Mouse (Mus musculus): ENCODE data around the gene Kif16b. TPM values are rescaled to one million over a fixed set of nuclear protein-coding genes. Genes with fewer than 3 reads are reported as not detected.

Gene Kif16b
- polyA plus RNA-seq, 1 experiment from 2014 or later = 14.7 TPM

- Histone ChIP-seq H3K27me3 (no peaks in the 10 kb centered on the region), H3K9me3 (no peaks in the 10 kb centered on the region), H3K27ac (no peak overlapping the region), H3K4me3 (replicated peaks) (no peak overlapping the region), H3K9ac (replicated peaks) (no peak overlapping the region), H3K36me3 (no peaks in the 10 kb centered on the region), H3K4me1 (replicated peaks) (no peaks in the 10 kb centered on the region), H3K4me2 (no peak overlapping the region)
- no peak for ATAC-seq (ENCODE audit: insufficient number of reproducible peaks, insufficient read depth, low FRiP score, low TSS enrichment, low read depth)
- 83% methylated on average over 10 of the region's 10 CpGs for WGBS
Observed at GRCm38 (mm10) chr2:142731016-142731777, 170.1 kb downstream of the Kif16b start.

GRCm38 (mm10) chr2:142724215-142725001 lies 176.9 kb downstream of the Kif16b start:
- H3K27me3 ChIP-seq = no peaks in the 10 kb centered on the region
- no peak for ATAC-seq (ENCODE audit: insufficient number of reproducible peaks, insufficient read depth, low FRiP score, low TSS enrichment, low read depth)
- no peak overlapping the region for H3K27ac ChIP-seq
- H3K4me1 ChIP-seq (replicated peaks) = 0 out of 2 replicates have a peak, but pooled peaks cover 4% of the 10 kb centered on the region
- H3K9me3 ChIP-seq = no peaks in the 10 kb centered on the region
- H3K9ac ChIP-seq (replicated peaks) = no peak overlapping the region
- 71% methylated on average over 7 of the region's 7 CpGs for WGBS
- H3K36me3 ChIP-seq = no peaks in the 10 kb centered on the region
- H3K4me3 ChIP-seq (replicated peaks) = no peak overlapping the region
- no peak overlapping the region for H3K4me2 ChIP-seq

- no peak overlapping the region for H3K27ac ChIP-seq
- no peak for ATAC-seq (ENCODE audit: insufficient number of reproducible peaks, insufficient read depth, low FRiP score, low TSS enrichment, low read depth)
- H3K9ac ChIP-seq (replicated peaks) = no peak overlapping the region
- no peaks in the 10 kb centered on the region for H3K36me3 ChIP-seq
- H3K4me3 ChIP-seq (replicated peaks) = no peak overlapping the region
- no peaks in the 10 kb centered on the region for H3K27me3 ChIP-seq
- peaks cover 4% of the 10 kb centered on the region; the same call in 1 of the 2 replicates for H3K4me1 ChIP-seq (replicated peaks)
- H3K9me3 ChIP-seq = no peaks in the 10 kb centered on the region
- H3K4me2 ChIP-seq = no peak overlapping the region
- 85% methylated on average over 2 of the region's 2 CpGs for WGBS
Observed at GRCm38 (mm10) chr2:142720174-142720573, 181.2 kb downstream of the Kif16b start.

GRCm38 (mm10) chr2:142718998-142719397 lies 182.3 kb downstream of the Kif16b start:
- Histone ChIP-seq H3K9ac (replicated peaks) (no peak overlapping the region), H3K36me3 (no peaks in the 10 kb centered on the region)
- no peak for ATAC-seq (ENCODE audit: insufficient number of reproducible peaks, insufficient read depth, low FRiP score, low TSS enrichment, low read depth)

GRCm38 (mm10) chr2:142717591-142717990 lies 183.7 kb downstream of the Kif16b start:
- WGBS = 64% methylated on average over 4 of the region's 4 CpGs
- no peak overlapping the region for H3K4me2 ChIP-seq
- H3K9me3 ChIP-seq = no peaks in the 10 kb centered on the region
- H3K9ac ChIP-seq (replicated peaks) = no peak overlapping the region
- H3K27me3 ChIP-seq = no peaks in the 10 kb centered on the region
- no peaks in the 10 kb centered on the region; the same call in 1 of the 2 replicates for H3K4me1 ChIP-seq (replicated peaks)
- no peak overlapping the region for H3K27ac ChIP-seq
- no peaks in the 10 kb centered on the region for H3K36me3 ChIP-seq
- no peak overlapping the region for H3K4me3 ChIP-seq (replicated peaks)
- no peak for ATAC-seq (ENCODE audit: insufficient number of reproducible peaks, insufficient read depth, low FRiP score, low TSS enrichment, low read depth)

More at GRCm38 (mm10) chr2:142718998-142719397, 182.3 kb downstream of the Kif16b start:
- no peak overlapping the region for H3K4me3 ChIP-seq (replicated peaks)
- H3K27me3 ChIP-seq = no peaks in the 10 kb centered on the region
- no peaks in the 10 kb centered on the region; the same call in 1 of the 2 replicates for H3K4me1 ChIP-seq (replicated peaks)
- H3K9me3 ChIP-seq = no peaks in the 10 kb centered on the region
- H3K4me2 ChIP-seq = no peak overlapping the region
- no peak overlapping the region for H3K27ac ChIP-seq

GRCm38 (mm10) chr2:142715912-142716260 lies 185.4 kb downstream of the Kif16b start:
- no peaks in the 10 kb centered on the region; the same call in 1 of the 2 replicates for H3K4me1 ChIP-seq (replicated peaks)
- H3K9me3 ChIP-seq = no peaks in the 10 kb centered on the region
- H3K9ac ChIP-seq (replicated peaks) = no peak overlapping the region
- peaks cover 12% of the 10 kb centered on the region for H3K36me3 ChIP-seq
- no peak overlapping the region for H3K4me2 ChIP-seq
- H3K27ac ChIP-seq = no peak overlapping the region
- no peak for ATAC-seq (ENCODE audit: insufficient number of reproducible peaks, insufficient read depth, low FRiP score, low TSS enrichment, low read depth)
- H3K27me3 ChIP-seq = no peaks in the 10 kb centered on the region
- H3K4me3 ChIP-seq (replicated peaks) = no peak overlapping the region

GRCm38 (mm10) chr2:142715186-142715911 lies 186.0 kb downstream of the Kif16b start:
- H3K4me1 ChIP-seq (replicated peaks) = no peaks in the 10 kb centered on the region; the same call in 1 of the 2 replicates
- no peak overlapping the region for H3K27ac ChIP-seq
- WGBS = 53% methylated on average over 1 of the region's 1 CpGs
- no peak for ATAC-seq (ENCODE audit: insufficient number of reproducible peaks, insufficient read depth, low FRiP score, low TSS enrichment, low read depth)
- H3K4me3 ChIP-seq (replicated peaks) = no peak overlapping the region
- H3K9me3 ChIP-seq = no peaks in the 10 kb centered on the region
- no peaks in the 10 kb centered on the region for H3K27me3 ChIP-seq
- peaks cover 12% of the 10 kb centered on the region for H3K36me3 ChIP-seq
- H3K4me2 ChIP-seq = no peak overlapping the region
- H3K9ac ChIP-seq (replicated peaks) = no peak overlapping the region

GRCm38 (mm10) chr2:142712727-142713126 lies 188.6 kb downstream of the Kif16b start:
- 91% methylated on average over 11 of the region's 11 CpGs for WGBS
- Histone ChIP-seq H3K9me3 (no peaks in the 10 kb centered on the region), H3K27me3 (no peaks in the 10 kb centered on the region), H3K4me3 (replicated peaks) (no peak overlapping the region), H3K36me3 (peaks cover 12% of the 10 kb centered on the region), H3K4me2 (no peak overlapping the region), H3K4me1 (replicated peaks) (no peaks in the 10 kb centered on the region; the same call in 1 of the 2 replicates), H3K9ac (replicated peaks) (no peak overlapping the region), H3K27ac (no peak overlapping the region)
- no peak for ATAC-seq (ENCODE audit: insufficient number of reproducible peaks, insufficient read depth, low FRiP score, low TSS enrichment, low read depth)

GRCm38 (mm10) chr2:142709326-142709725 lies 192.0 kb downstream of the Kif16b start:
- no peaks in the 10 kb centered on the region for H3K27me3 ChIP-seq
- H3K4me1 ChIP-seq (replicated peaks) = no peaks in the 10 kb centered on the region
- no peak overlapping the region for H3K27ac ChIP-seq
- no peak for ATAC-seq (ENCODE audit: insufficient number of reproducible peaks, insufficient read depth, low FRiP score, low TSS enrichment, low read depth)
- no peaks in the 10 kb centered on the region for H3K9me3 ChIP-seq
- no peak overlapping the region for H3K9ac ChIP-seq (replicated peaks)
- WGBS = 79% methylated on average over 3 of the region's 3 CpGs
- H3K4me3 ChIP-seq (replicated peaks) = no peak overlapping the region
- H3K36me3 ChIP-seq = peaks cover 12% of the 10 kb centered on the region
- H3K4me2 ChIP-seq = no peak overlapping the region

- H3K9ac ChIP-seq (replicated peaks) = no peak overlapping the region
- H3K27me3 ChIP-seq = no peaks in the 10 kb centered on the region
- WGBS = 79% methylated on average over 4 of the region's 4 CpGs
- peaks cover 9% of the 10 kb centered on the region for H3K36me3 ChIP-seq
- H3K27ac ChIP-seq = no peak overlapping the region
- no peaks in the 10 kb centered on the region for H3K9me3 ChIP-seq
- H3K4me2 ChIP-seq = no peak overlapping the region
- 0 out of 2 replicates have a peak, but pooled peaks cover 5% of the 10 kb centered on the region for H3K4me1 ChIP-seq (replicated peaks)
- no peak for ATAC-seq (ENCODE audit: insufficient number of reproducible peaks, insufficient read depth, low FRiP score, low TSS enrichment, low read depth)
- H3K4me3 ChIP-seq (replicated peaks) = no peak overlapping the region
Observed at GRCm38 (mm10) chr2:142700689-142701088, 200.6 kb downstream of the Kif16b start.

- WGBS = 42% methylated on average over 3 of the region's 3 CpGs
- Histone ChIP-seq H3K4me1 (replicated peaks) (0 out of 2 replicates have a peak, but pooled peaks cover 5% of the 10 kb centered on the region), H3K9me3 (no peaks in the 10 kb centered on the region), H3K27ac (no peak overlapping the region), H3K4me3 (replicated peaks) (no peak overlapping the region), H3K9ac (replicated peaks) (no peak overlapping the region), H3K27me3 (no peaks in the 10 kb centered on the region), H3K4me2 (no peak overlapping the region), H3K36me3 (peaks cover 9% of the 10 kb centered on the region)
- no peak for ATAC-seq (ENCODE audit: insufficient number of reproducible peaks, insufficient read depth, low FRiP score, low TSS enrichment, low read depth)
Observed at GRCm38 (mm10) chr2:142698650-142699049, 202.7 kb downstream of the Kif16b start.

All from limb, embryonic 12.5 days (tissue).